Mouse (Mus musculus): ENCODE results near the gene Rnf31. TPM values are rescaled to one million over a fixed set of nuclear protein-coding genes. Genes with fewer than 3 reads are reported as not detected.

Rnf31 gene
- total and polyA plus RNA-seq, 2 experiments, result 4.9 to 20.4 TPM

- Histone ChIP-seq H3K4me1 (ENCODE audit: control insufficient read depth, insufficient read depth, low read length) (peaks cover 9% of the 10 kb centered on the region), H3K9ac (ENCODE audit: low read depth, low read length) (no peak overlapping the region), H3K79me2 (ENCODE audit: control insufficient read depth, insufficient read depth, low read length) (0 out of 2 replicates have a peak, but pooled peaks cover 6% of the 10 kb centered on the region), H3K27ac (replicated peaks; ENCODE audit: insufficient read depth, low read depth, low read length) (no peak overlapping the region), H3K36me3 (ENCODE audit: control insufficient read depth, insufficient read depth, low read length) (peaks cover 12% of the 10 kb centered on the region; the same call in 1 of the 2 replicates), H3K27me3 (ENCODE audit: control insufficient read depth, insufficient read depth, low read length) (no peaks in the 10 kb centered on the region), H3K4me3 (ENCODE audit: insufficient read depth, low read depth, low read length) (no peak overlapping the region)
- TF ChIP-seq POLR2A (IDR thresholded peaks at IDR 0.05; ENCODE audit: extremely low read depth, insufficient read depth, low read length) (no peak), CTCF (IDR thresholded peaks at IDR 0.05; ENCODE audit: low read depth, low read length) (peak; percentile 72)
- no peak for DNase-seq (ENCODE audit: extremely low read depth, low read depth, low spot score)
- WGBS, result 76% methylated on average over 9 of the region's 9 CpGs
Measured at GRCm38 (mm10) chr14:55581981-55582681, 9.4 kb upstream of the Rnf31 start.

DNA sequence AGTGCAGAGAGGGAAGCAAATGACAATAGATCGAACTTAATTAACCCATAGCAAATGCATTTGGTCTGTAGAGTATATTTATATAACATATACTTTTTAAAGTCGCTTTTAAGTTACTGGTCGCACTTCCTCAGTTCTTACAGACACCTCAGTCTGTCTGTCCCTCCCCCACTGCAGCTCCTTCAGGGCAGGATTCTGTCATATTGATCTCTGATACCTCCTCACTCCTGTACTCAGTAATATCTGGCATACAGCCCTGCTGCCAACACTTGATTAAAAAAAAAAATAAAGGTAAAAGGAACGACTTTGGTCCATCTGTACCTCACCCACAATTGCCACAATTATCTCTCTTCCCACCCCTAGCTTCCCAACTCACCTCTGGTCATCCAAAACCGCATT is 7.2 kb upstream of the Rnf31 start:
- H3K36me3 ChIP-seq (ENCODE audit: control insufficient read depth, insufficient read depth, low read length), result peaks cover 16% of the 10 kb centered on the region
- peaks cover 6% of the 10 kb centered on the region; the same call in 1 of the 2 replicates for H3K79me2 ChIP-seq (ENCODE audit: control insufficient read depth, insufficient read depth, low read length)
- peaks cover 8% of the 10 kb centered on the region for H3K4me1 ChIP-seq (ENCODE audit: control insufficient read depth, insufficient read depth, low read length)
- peak overlapping the region; percentile 62 for H3K27ac ChIP-seq (replicated peaks; ENCODE audit: insufficient read depth, low read depth, low read length)
- no peaks in the 10 kb centered on the region for H3K27me3 ChIP-seq (ENCODE audit: control insufficient read depth, insufficient read depth, low read length)
- peak; percentile 61 for DNase-seq (ENCODE audit: extremely low read depth, low read depth, low spot score)
- TF ChIP-seq CTCF (IDR thresholded peaks at IDR 0.05; ENCODE audit: low read depth, low read length) (no peak), POLR2A (IDR thresholded peaks at IDR 0.05; ENCODE audit: extremely low read depth, insufficient read depth, low read length) (no peak)
- peak overlapping the region; percentile 81 for H3K4me3 ChIP-seq (ENCODE audit: insufficient read depth, low read depth, low read length)
- peak overlapping the region; percentile 80 for H3K9ac ChIP-seq (ENCODE audit: low read depth, low read length)
- 32% methylated on average over 5 of the region's 5 CpGs for WGBS

DNA sequence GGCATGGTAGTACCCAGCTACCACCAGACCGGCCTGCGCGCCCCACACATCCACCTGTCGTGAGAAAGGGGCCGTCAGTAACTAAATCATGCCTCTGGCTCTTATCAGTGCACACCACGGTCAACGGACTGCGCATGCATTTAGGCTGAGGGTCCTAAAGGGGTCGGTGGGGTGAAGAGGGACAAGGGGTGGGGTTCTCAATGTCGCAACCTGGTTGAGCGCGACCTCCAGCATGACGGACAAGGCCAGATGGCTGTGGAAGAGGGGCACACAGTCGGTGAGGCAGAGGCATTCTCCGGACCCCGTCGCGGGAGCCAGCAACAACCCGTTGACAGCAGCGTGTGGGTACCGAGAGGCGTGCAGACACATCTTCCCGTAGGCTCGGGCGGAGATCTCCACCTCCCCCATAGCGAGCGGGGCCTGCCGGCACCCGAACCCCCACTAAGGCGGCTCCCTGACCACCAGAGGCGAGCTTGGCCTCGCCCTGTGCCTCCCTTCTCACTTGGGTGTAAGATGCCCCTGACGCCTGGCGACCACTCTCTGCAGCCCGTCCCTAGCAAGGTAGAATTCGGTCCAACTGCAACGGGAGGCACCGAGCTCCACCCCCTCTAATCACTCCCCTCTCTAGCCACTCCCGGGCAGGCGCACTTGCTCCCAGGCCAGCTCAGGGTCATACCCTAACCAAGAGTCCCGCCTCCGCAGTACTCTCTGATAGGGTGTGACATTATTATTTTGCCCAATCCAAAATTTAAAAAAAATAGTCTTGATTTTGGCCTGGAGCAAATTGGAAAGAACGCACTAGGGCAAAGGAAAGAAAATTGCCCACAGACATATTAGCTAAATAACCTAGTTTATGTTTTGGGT is 6.6 kb upstream of the Rnf31 start, which contains the start of gene Emc9:
Gene Emc9 (minus strand): TSS at position 601 of the 864 bp plus-strand sequence.
- Histone ChIP-seq H3K36me3 (ENCODE audit: control insufficient read depth, insufficient read depth, low read length) (peaks cover 16% of the 10 kb centered on the region), H3K4me3 (ENCODE audit: insufficient read depth, low read depth, low read length) (peak within 1 kb of the TSS; percentile 81), H3K27me3 (ENCODE audit: control insufficient read depth, insufficient read depth, low read length) (no peaks in the 10 kb centered on the region), H3K27ac (replicated peaks; ENCODE audit: insufficient read depth, low read depth, low read length) (peak within 1 kb of the TSS; percentile 62), H3K4me1 (ENCODE audit: control insufficient read depth, insufficient read depth, low read length) (peaks cover 8% of the 10 kb centered on the region), H3K79me2 (ENCODE audit: control insufficient read depth, insufficient read depth, low read length) (peaks cover 5% of the 10 kb centered on the region; the same call in 1 of the 2 replicates), H3K9ac (ENCODE audit: low read depth, low read length) (peak within 1 kb of the TSS; percentile 80)
- TF ChIP-seq CTCF (IDR thresholded peaks at IDR 0.05; ENCODE audit: low read depth, low read length), result no peak
- peak; percentile 42; the same call in 1 of the 2 replicates for TF ChIP-seq POLR2A (IDR thresholded peaks at IDR 0.05; ENCODE audit: extremely low read depth, insufficient read depth, low read length)
- DNase-seq (ENCODE audit: extremely low read depth, low read depth, low spot score), result peak; percentile 89
- WGBS, result 2% methylated on average over 43 of the region's 43 CpGs

DNA sequence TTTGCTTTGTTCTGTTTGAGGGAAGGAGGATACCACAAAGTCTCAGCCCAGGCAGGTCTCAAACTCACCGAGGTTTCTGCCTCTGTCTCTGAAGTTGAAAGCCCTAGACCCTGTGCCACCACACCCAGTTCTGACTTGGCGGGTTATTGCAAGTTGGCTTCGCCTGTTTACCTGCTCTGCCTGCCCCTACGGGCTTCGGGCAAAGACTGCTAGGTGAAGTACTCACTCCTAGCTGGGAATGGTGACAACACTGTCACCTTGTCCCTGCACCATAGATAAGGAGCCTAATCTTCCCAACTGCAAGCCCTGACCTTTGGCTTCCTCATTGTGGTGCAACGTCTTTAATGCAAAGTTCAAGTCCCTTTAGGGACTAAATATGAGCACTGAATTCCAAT is 5.9 kb upstream of the Rnf31 start:
- Histone ChIP-seq H3K36me3 (ENCODE audit: control insufficient read depth, insufficient read depth, low read length) (peaks cover 13% of the 10 kb centered on the region), H3K9ac (ENCODE audit: low read depth, low read length) (no peak overlapping the region), H3K27me3 (ENCODE audit: control insufficient read depth, insufficient read depth, low read length) (no peaks in the 10 kb centered on the region), H3K27ac (replicated peaks; ENCODE audit: insufficient read depth, low read depth, low read length) (peak overlapping the region; percentile 52), H3K79me2 (ENCODE audit: control insufficient read depth, insufficient read depth, low read length) (no peaks in the 10 kb centered on the region; the same call in 1 of the 2 replicates), H3K4me1 (ENCODE audit: control insufficient read depth, insufficient read depth, low read length) (peaks cover 8% of the 10 kb centered on the region), H3K4me3 (ENCODE audit: insufficient read depth, low read depth, low read length) (no peak overlapping the region)
- peak; percentile 91 for DNase-seq (ENCODE audit: extremely low read depth, low read depth, low spot score)
- no peak for TF ChIP-seq CTCF (IDR thresholded peaks at IDR 0.05; ENCODE audit: low read depth, low read length)
- TF ChIP-seq POLR2A (IDR thresholded peaks at IDR 0.05; ENCODE audit: extremely low read depth, insufficient read depth, low read length), result no peak
- WGBS, result 15% methylated on average over 6 of the region's 6 CpGs

GRCm38 (mm10) chr14:55586149-55586548 is 5.4 kb upstream of the Rnf31 start:
- DNase-seq (ENCODE audit: extremely low read depth, low read depth, low spot score), result no peak
- peaks cover 8% of the 10 kb centered on the region for H3K4me1 ChIP-seq (ENCODE audit: control insufficient read depth, insufficient read depth, low read length)
- 80% methylated on average over 2 of the region's 2 CpGs for WGBS
- H3K9ac ChIP-seq (ENCODE audit: low read depth, low read length), result no peak overlapping the region
- H3K27ac ChIP-seq (replicated peaks; ENCODE audit: insufficient read depth, low read depth, low read length), result peak overlapping the region; percentile 52
- no peak for TF ChIP-seq POLR2A (IDR thresholded peaks at IDR 0.05; ENCODE audit: extremely low read depth, insufficient read depth, low read length)
- no peak for TF ChIP-seq CTCF (IDR thresholded peaks at IDR 0.05; ENCODE audit: low read depth, low read length)
- no peak overlapping the region for H3K4me3 ChIP-seq (ENCODE audit: insufficient read depth, low read depth, low read length)
- H3K36me3 ChIP-seq (ENCODE audit: control insufficient read depth, insufficient read depth, low read length), result peaks cover 10% of the 10 kb centered on the region
- no peaks in the 10 kb centered on the region; the same call in 1 of the 2 replicates for H3K79me2 ChIP-seq (ENCODE audit: control insufficient read depth, insufficient read depth, low read length)
- H3K27me3 ChIP-seq (ENCODE audit: control insufficient read depth, insufficient read depth, low read length), result no peaks in the 10 kb centered on the region

Data from liver, adult 2 months (tissue).